Mouse (Mus musculus): ENCODE data around the gene Wdr35.
"Not testable (repeated sequence)": the region's sequence is repeated elsewhere in the genome, so short reads cannot be mapped to it uniquely, and the experiment has no call there.

Gene Wdr35

GRCm38 (mm10) chr12:9028816-9029215, 55.1 kb downstream of the Wdr35 start:
- not testable (repeated sequence) for DNase-seq (ENCODE audit: low read depth, low spot score); H3K36me3 ChIP-seq (ENCODE audit: control insufficient read depth, insufficient read depth, low read length, poor library complexity, severe bottlenecking); H3K27me3 ChIP-seq (ENCODE audit: control insufficient read depth, insufficient read depth, low read length, poor library complexity, severe bottlenecking)

DNA sequence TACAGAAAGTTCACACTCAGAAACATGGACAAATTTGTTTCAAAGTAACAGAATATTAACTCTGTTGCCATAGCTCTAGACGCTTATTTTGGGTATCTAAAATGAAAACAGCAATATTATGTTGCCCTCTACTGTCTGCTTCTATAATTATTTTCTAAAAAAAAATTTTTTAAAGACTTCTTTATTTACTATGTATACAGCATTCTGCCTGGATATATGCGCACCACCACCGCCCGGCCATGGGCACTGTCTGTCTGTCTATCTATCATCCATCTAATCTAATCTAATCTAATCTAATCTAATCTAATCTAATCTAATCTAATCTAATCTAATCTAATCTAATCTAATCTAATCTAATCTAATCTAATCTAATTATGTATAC, 55.8 kb downstream of the Wdr35 start:
- no peak for DNase-seq (ENCODE audit: low read depth, low spot score)
- H3K27me3 ChIP-seq (ENCODE audit: control insufficient read depth, insufficient read depth, low read length, poor library complexity, severe bottlenecking), result no peaks in the 10 kb centered on the region
- H3K36me3 ChIP-seq (ENCODE audit: control insufficient read depth, insufficient read depth, low read length, poor library complexity, severe bottlenecking), result no peaks in the 10 kb centered on the region

DNA sequence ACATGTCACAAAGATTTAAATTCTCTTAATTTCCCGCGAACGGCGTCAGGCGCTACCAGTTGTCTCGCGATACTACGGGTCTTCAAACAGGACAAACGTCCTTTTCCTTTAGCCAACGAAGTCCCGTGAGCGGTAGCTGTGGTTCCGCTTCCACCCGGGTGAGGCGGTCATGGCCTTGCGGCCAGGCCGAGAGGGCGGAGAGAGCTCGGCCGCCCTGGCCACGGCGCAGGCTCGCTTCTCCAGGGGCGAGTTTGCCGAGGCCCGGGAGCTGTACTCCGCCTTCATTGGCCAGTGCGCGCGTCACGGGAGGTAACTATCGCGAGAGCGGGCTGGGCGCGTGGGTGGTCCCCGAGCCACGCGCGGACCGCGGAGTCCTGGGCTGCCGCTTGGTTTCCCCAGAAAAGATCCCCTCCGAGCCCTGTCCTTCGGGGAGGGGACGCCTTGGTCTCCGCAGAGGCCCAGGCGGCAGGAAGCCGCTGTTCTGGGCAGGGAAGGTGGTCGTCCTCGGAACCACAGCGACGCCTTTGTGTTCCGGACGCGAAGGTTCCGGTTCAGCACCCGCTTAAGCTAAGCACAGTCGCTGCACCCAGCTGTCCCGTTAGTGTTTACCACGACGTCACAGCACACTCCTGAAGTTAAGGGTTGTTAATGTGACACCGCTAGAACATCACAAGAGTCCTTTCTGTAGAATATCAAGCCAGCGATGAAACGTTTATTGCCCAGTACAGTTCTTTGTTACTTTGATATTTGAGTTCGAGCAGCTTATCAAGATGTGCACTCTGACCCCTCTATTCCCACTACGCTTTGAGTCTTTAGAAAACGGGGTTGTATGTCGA, 56.4 kb downstream of the Wdr35 start, which contains the start of gene Ttc32:
Ttc32 (plus strand) TSS at position 110 of the 836 bp plus-strand sequence.
- no peaks in the 10 kb centered on the region for H3K27me3 ChIP-seq (ENCODE audit: control insufficient read depth, insufficient read depth, low read length, poor library complexity, severe bottlenecking)
- peak; percentile 96 for DNase-seq (ENCODE audit: low read depth, low spot score)

GRCm38 (mm10) chr12:9031166-9031565, 57.5 kb downstream of the Wdr35 start:
- no peak for DNase-seq (ENCODE audit: low read depth, low spot score)
- H3K36me3 ChIP-seq (ENCODE audit: control insufficient read depth, insufficient read depth, low read length, poor library complexity, severe bottlenecking), result no peaks in the 10 kb centered on the region
- no peaks in the 10 kb centered on the region for H3K27me3 ChIP-seq (ENCODE audit: control insufficient read depth, insufficient read depth, low read length, poor library complexity, severe bottlenecking)

More for the DNA sequence above, 56.4 kb downstream of the Wdr35 start, which contains the start of gene Ttc32:
- H3K36me3 ChIP-seq (ENCODE audit: control insufficient read depth, insufficient read depth, low read length, poor library complexity, severe bottlenecking), result no peaks in the 10 kb centered on the region

DNA sequence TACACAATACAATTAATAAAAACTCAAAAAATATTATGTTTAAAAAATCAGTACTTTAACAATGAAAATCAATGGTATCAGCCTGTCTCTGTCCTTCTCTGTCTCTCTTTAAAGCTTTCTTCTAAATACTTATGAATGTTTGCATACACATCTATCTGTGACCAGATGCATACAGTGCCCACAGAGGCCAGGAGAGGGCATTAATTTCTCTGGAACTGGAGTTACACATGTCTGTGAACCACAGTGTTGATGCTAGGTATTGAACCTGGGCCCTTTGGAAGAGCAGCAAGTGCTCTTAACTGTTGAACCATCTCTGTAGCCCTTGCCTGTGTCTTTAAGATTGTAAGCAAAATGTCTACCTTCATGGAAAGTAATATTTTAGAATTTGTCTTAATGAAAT, 59.4 kb downstream of the Wdr35 start:
- DNase-seq (ENCODE audit: low read depth, low spot score), result no peak
- Histone ChIP-seq H3K36me3 (ENCODE audit: control insufficient read depth, insufficient read depth, low read length, poor library complexity, severe bottlenecking) (0 out of 2 replicates have a peak, but pooled peaks cover 2% of the 10 kb centered on the region), H3K27me3 (ENCODE audit: control insufficient read depth, insufficient read depth, low read length, poor library complexity, severe bottlenecking) (no peaks in the 10 kb centered on the region)

DNA sequence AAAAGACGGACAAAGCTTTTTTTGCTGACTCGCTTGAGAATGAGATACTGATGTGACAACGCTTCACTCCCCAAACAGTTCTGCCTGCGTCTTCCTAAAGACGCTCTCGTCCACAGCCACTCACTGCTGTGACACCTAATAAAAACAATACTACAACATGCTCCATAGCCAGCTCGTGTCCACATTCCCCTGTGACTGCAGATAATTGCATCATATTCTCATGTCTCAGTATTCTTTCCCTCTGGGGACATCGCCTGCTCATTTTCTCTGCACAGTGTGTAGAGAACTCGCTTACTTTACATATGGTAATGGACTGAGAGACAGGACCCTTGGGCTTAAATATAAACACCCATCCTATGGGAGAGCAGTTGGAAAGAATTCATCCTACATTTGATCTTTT, 62.7 kb downstream of the Wdr35 start:
- Histone ChIP-seq H3K36me3 (ENCODE audit: control insufficient read depth, insufficient read depth, low read length, poor library complexity, severe bottlenecking) (peaks cover 2% of the 10 kb centered on the region; the same call in 1 of the 2 replicates), H3K27me3 (ENCODE audit: control insufficient read depth, insufficient read depth, low read length, poor library complexity, severe bottlenecking) (no peaks in the 10 kb centered on the region)
- DNase-seq (ENCODE audit: low read depth, low spot score), result no peak

DNA sequence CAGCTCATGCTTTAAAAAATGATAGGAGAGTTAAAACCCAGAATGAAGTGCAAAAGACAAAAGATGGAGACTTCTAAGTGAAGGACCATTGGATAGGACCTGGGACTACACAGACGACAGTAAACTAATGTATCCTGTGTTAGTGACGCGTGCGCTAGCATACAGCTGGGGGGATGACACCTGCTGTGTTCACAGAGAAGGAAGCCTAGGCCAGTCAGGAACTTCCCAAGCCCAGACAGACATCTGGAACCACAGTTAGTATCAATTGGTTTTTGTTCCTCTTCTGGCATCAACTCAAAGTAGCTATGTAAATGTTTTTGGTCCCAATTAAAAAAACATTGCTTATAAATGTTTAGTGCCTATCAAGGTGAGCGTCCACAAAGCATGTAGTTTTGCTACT, 66.5 kb downstream of the Wdr35 start:
- Histone ChIP-seq H3K27me3 (ENCODE audit: control insufficient read depth, insufficient read depth, low read length, poor library complexity, severe bottlenecking) (no peaks in the 10 kb centered on the region; the same call in 1 of the 2 replicates), H3K36me3 (ENCODE audit: control insufficient read depth, insufficient read depth, low read length, poor library complexity, severe bottlenecking) (peaks cover 2% of the 10 kb centered on the region; the same call in 1 of the 2 replicates)
- DNase-seq (ENCODE audit: low read depth, low spot score), result peak; percentile 48

- DNase-seq (ENCODE audit: low read depth, low spot score), result no peak
- Histone ChIP-seq H3K27me3 (ENCODE audit: control insufficient read depth, insufficient read depth, low read length, poor library complexity, severe bottlenecking) (no peaks in the 10 kb centered on the region; the same call in 1 of the 2 replicates), H3K36me3 (ENCODE audit: control insufficient read depth, insufficient read depth, low read length, poor library complexity, severe bottlenecking) (peaks cover 2% of the 10 kb centered on the region; the same call in 1 of the 2 replicates)
Measured at GRCm38 (mm10) chr12:9040686-9041085, 67.0 kb downstream of the Wdr35 start.

- H3K27me3 ChIP-seq (ENCODE audit: control insufficient read depth, insufficient read depth, low read length, poor library complexity, severe bottlenecking), result no peaks in the 10 kb centered on the region; the same call in 1 of the 2 replicates
- no peak for DNase-seq (ENCODE audit: low read depth, low spot score)
- peaks cover under 1% of the 10 kb centered on the region; the same call in 1 of the 2 replicates for H3K36me3 ChIP-seq (ENCODE audit: control insufficient read depth, insufficient read depth, low read length, poor library complexity, severe bottlenecking)
Measured at GRCm38 (mm10) chr12:9042316-9042715, 68.6 kb downstream of the Wdr35 start.

GRCm38 (mm10) chr12:9042759-9043158, 69.1 kb downstream of the Wdr35 start:
- no peaks in the 10 kb centered on the region; the same call in 1 of the 2 replicates for H3K27me3 ChIP-seq (ENCODE audit: control insufficient read depth, insufficient read depth, low read length, poor library complexity, severe bottlenecking)
- H3K36me3 ChIP-seq (ENCODE audit: control insufficient read depth, insufficient read depth, low read length, poor library complexity, severe bottlenecking), result no peaks in the 10 kb centered on the region; the same call in 1 of the 2 replicates
- no peak for DNase-seq (ENCODE audit: low read depth, low spot score)

DNA sequence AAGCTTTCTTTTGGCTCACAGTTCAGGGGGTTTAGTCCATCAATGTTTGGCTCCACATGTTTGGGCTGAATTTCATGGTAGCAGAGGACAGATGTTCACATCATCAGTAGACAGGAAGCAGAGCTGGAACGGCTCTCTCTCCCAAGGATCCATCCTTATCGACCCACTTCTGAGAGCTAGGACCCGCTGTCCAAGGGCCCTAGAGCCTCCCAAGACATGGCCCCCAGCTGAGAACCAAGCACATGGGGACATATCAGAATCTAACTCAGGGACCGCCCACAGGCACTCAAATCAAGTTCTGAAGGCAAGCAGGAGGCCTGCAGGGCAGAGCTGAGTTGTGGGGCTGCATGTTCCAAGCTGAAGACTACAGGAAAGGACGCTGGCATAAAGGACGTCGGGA, 71.0 kb downstream of the Wdr35 start:
- Histone ChIP-seq H3K27me3 (ENCODE audit: control insufficient read depth, insufficient read depth, low read length, poor library complexity, severe bottlenecking) (no peaks in the 10 kb centered on the region; the same call in 1 of the 2 replicates), H3K36me3 (ENCODE audit: control insufficient read depth, insufficient read depth, low read length, poor library complexity, severe bottlenecking) (no peaks in the 10 kb centered on the region)
- no peak for DNase-seq (ENCODE audit: low read depth, low spot score)

DNA sequence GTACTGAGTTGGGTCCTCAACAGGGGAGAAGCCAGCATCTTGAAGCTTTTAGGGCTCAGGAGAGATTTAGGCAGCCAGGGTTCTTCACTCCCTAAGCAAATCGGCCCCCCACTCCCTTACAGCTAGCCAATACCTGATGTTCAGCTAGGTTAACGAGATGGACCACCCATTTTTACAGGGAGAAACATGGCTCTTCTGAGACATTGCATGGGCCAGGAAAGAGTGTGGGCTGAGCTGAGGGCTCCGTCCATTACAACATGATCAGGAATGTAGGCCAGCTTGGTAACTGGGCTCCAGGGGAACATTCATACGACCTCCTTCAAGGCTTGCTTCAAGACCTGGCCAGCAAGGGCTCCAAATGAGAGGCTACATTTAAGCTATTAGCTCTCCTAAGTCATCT, 73.0 kb downstream of the Wdr35 start:
- no peaks in the 10 kb centered on the region for H3K36me3 ChIP-seq (ENCODE audit: control insufficient read depth, insufficient read depth, low read length, poor library complexity, severe bottlenecking)
- DNase-seq (ENCODE audit: low read depth, low spot score), result no peak
- no peaks in the 10 kb centered on the region; the same call in 1 of the 2 replicates for H3K27me3 ChIP-seq (ENCODE audit: control insufficient read depth, insufficient read depth, low read length, poor library complexity, severe bottlenecking)

DNA sequence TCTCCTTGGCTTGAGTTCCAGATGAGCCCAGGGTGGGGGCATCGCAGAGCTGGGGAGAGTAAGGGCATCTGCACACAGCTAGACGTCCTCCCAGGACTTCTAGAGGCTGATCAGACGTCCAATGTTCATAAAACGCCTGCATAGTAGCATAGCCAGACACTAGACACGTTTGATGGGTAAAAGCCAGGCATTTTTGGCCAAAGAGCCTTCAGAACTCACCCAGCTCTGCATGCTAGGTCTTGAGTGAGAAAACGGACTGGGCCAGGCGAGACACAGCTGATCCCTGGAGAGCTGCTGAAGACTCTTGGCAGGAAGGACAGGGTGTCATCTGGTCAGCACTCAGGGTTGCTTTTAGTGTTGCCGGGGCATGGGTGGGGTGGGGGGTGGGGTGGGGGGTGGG, 74.4 kb downstream of the Wdr35 start:
- Histone ChIP-seq H3K27me3 (ENCODE audit: control insufficient read depth, insufficient read depth, low read length, poor library complexity, severe bottlenecking) (no peaks in the 10 kb centered on the region), H3K36me3 (ENCODE audit: control insufficient read depth, insufficient read depth, low read length, poor library complexity, severe bottlenecking) (no peaks in the 10 kb centered on the region)
- DNase-seq (ENCODE audit: low read depth, low spot score), result no peak

GRCm38 (mm10) chr12:9050824-9051223, 77.1 kb downstream of the Wdr35 start:
- H3K27me3 ChIP-seq (ENCODE audit: control insufficient read depth, insufficient read depth, low read length, poor library complexity, severe bottlenecking), result no peaks in the 10 kb centered on the region

DNA sequence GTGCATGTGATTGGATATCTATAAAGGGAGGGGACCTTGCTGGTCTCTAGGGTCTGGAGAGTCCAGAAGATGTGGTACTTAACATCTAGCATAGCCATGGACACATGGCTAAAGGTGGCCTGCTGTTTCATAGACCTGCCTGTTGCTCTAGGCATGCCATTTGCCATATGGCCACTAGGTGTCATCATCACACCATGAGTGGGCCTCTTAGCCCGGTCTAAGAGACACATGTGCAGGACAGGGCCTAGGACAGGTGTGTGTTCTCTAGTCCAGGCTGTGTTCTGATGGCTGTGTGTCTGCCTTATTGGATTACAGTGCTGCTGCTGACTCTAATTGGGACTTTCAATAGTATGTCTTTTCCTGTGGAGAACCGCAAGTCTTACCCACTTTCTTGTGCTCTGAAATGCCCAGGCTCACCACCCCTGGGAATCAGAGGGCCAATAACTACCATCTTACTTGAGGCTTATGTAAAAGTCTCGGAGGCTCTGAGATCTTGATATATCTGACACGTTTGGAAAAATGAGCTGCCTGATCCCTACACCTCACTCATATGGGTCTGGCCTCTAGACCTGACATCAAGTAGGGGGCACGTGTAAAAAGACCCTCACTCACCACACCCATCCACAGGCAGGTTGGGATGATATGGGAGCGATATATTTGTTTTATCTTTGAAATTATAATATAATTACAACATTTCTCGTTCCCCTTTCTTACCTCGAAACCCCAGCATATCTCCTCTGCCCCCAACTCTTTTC, 78.6 kb downstream of the Wdr35 start:
- H3K36me3 ChIP-seq (ENCODE audit: control insufficient read depth, insufficient read depth, low read length, poor library complexity, severe bottlenecking), result no peaks in the 10 kb centered on the region
- DNase-seq (ENCODE audit: low read depth, low spot score), result peak; percentile 88
- no peaks in the 10 kb centered on the region for H3K27me3 ChIP-seq (ENCODE audit: control insufficient read depth, insufficient read depth, low read length, poor library complexity, severe bottlenecking)

More at GRCm38 (mm10) chr12:9050824-9051223, 77.1 kb downstream of the Wdr35 start:
- no peaks in the 10 kb centered on the region for H3K36me3 ChIP-seq (ENCODE audit: control insufficient read depth, insufficient read depth, low read length, poor library complexity, severe bottlenecking)
- DNase-seq (ENCODE audit: low read depth, low spot score), result no peak
